Mouse (Mus musculus): ENCODE results near the gene Bcl3. TPM values are rescaled to one million over a fixed set of nuclear protein-coding genes. Genes with fewer than 3 reads are reported as not detected.

Bcl3 gene
- total and polyA plus RNA-seq, 3 experiments: 3.2 to 25.2 (median 15.8) TPM

DNA sequence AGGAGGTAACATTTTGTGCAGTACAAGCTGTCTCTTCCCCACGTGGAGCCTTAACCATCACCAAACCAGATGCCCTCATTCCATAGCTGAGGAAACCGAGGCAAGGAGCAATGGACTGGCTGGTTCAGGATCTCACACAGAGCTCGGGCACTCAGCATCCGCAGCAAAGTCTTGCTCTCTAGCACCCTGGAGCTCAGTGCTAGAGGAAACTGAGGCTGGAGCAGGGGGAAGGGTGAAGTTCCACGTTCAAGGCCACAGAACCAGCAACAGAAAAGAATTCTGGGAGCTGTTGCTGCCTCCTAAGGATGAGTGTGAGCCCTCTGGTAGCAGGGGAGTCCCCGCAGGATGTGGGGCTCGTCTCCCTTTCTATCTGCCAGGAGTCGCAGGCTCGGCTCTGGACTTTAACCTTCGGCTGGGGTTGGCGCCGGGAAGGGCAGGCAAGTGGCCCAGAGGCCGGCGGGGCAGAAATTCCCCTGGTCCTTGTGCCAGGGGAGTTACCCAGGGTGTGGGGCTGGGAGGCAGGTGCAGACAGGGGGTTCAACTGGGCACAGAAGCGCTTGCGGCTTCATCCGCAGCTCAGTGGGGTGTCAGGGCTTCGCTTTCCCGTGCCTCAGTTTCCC lies 20.4 kb upstream of the Bcl3 start:
- no peak for TF ChIP-seq JUND (conservative IDR thresholded peaks at IDR 0.05; ENCODE audit: low read depth, low read length)
- H3K9ac ChIP-seq (ENCODE audit: insufficient read depth, low read depth): no peak overlapping the region
- H3K27me3 ChIP-seq (replicated peaks): no peaks in the 10 kb centered on the region
- no peak overlapping the region for H3K27ac ChIP-seq (ENCODE audit: insufficient read depth, low read depth)
- no peak overlapping the region for H3K4me2 ChIP-seq (ENCODE audit: insufficient read depth, low read depth, poor library complexity, severe bottlenecking)
- no peaks in the 10 kb centered on the region for H3K36me3 ChIP-seq (replicated peaks in 1 of 2; ENCODE audit: control insufficient read depth in 1 of 2, insufficient read depth in 1 of 2, low read length in 1 of 2)
- peaks cover 10 to 52% of the 10 kb centered on the region in 2 experiments for H3K4me1 ChIP-seq (ENCODE audit: control insufficient read depth in 1 of 2, insufficient read depth in 2 of 2)
- no peak for DNase-seq (ENCODE audit: extremely low read depth)
- in situ Hi-C loops (cut with MboI; ENCODE audit: low pct_ligation_motif_present, low pct_unique_long_range_greater_than_20kb, low sequenced_read_pairs): loop anchor here (5.0 kb wide), 1 partner anchor 41 kb away; no protein-coding TSS in a partner anchor
- no peaks in the 10 kb centered on the region for H3K9me3 ChIP-seq (replicated peaks; ENCODE audit: low read length)
- dilution Hi-C loops (cut with MboI; ENCODE audit: extremely low pct_ligation_motif_present, extremely low pct_unique_long_range_greater_than_20kb, low sequenced_read_pairs): no loop called here
- no peak overlapping the region for H3K4me3 ChIP-seq (replicated peaks in 1 of 3; ENCODE audit: low read depth in 2 of 3, low read length in 2 of 3, poor library complexity in 1 of 3)
- no peaks in the 10 kb centered on the region for H3K79me2 ChIP-seq (replicated peaks; ENCODE audit: control insufficient read depth, extremely low read depth, insufficient read depth, poor library complexity, severe bottlenecking)

- Histone ChIP-seq H3K27ac (ENCODE audit: insufficient read depth, low read depth) (no peak overlapping the region), H3K27me3 (replicated peaks) (no peaks in the 10 kb centered on the region), H3K79me2 (replicated peaks; ENCODE audit: control insufficient read depth, extremely low read depth, insufficient read depth, poor library complexity, severe bottlenecking) (no peaks in the 10 kb centered on the region), H3K4me2 (ENCODE audit: insufficient read depth, low read depth, poor library complexity, severe bottlenecking) (no peak overlapping the region), H3K9ac (ENCODE audit: insufficient read depth, low read depth) (no peak overlapping the region), H3K9me3 (replicated peaks; ENCODE audit: low read length) (no peaks in the 10 kb centered on the region), H3K4me3 (replicated peaks in 1 of 3; ENCODE audit: low read depth in 2 of 3, low read length in 2 of 3, poor library complexity in 1 of 3) (no peak overlapping the region), H3K36me3 (replicated peaks in 1 of 2; ENCODE audit: control insufficient read depth in 1 of 2, insufficient read depth in 1 of 2, low read length in 1 of 2) (no peaks in the 10 kb centered on the region), H3K4me1 (ENCODE audit: control insufficient read depth in 1 of 2, insufficient read depth in 2 of 2) (peaks cover 10 to 48% of the 10 kb centered on the region in 2 experiments)
- DNase-seq (ENCODE audit: extremely low read depth): no peak
- TF ChIP-seq ELF1 (IDR thresholded peaks at IDR 0.05; ENCODE audit: low read depth, low read length): no peak
- TF ChIP-seq ZKSCAN1 (IDR thresholded peaks at IDR 0.05; ENCODE audit: borderline replicate concordance, low read depth, low read length): no peak
- TF ChIP-seq UBTF (IDR thresholded peaks at IDR 0.05; ENCODE audit: low read depth, low read length): no peak
- TF ChIP-seq JUND (conservative IDR thresholded peaks at IDR 0.05; ENCODE audit: low read depth, low read length): no peak
- TF ChIP-seq TBP (conservative IDR thresholded peaks at IDR 0.05; ENCODE audit: low read depth, low read length): no peak
- TF ChIP-seq ETS1 (conservative IDR thresholded peaks at IDR 0.05; ENCODE audit: low read depth, low read length): no peak
- no peak for TF ChIP-seq TCF12 (IDR thresholded peaks at IDR 0.05; ENCODE audit: low read depth, low read length)
- TF ChIP-seq USF2 (conservative IDR thresholded peaks at IDR 0.05; ENCODE audit: low read depth, low read length): no peak
- no peak for TF ChIP-seq ZMIZ1 (IDR thresholded peaks at IDR 0.05; ENCODE audit: low read depth, low read length)
- in situ Hi-C loops (cut with MboI; ENCODE audit: low pct_ligation_motif_present, low pct_unique_long_range_greater_than_20kb, low sequenced_read_pairs): loop anchor here (5.0 kb wide), 1 partner anchor 40 kb away; no protein-coding TSS in a partner anchor
- dilution Hi-C loops (cut with MboI; ENCODE audit: extremely low pct_ligation_motif_present, extremely low pct_unique_long_range_greater_than_20kb, low sequenced_read_pairs): no loop called here
Measured at GRCm38 (mm10) chr7:19841686-19842413, 19.3 kb upstream of the Bcl3 start.

- H3K4me3 ChIP-seq (replicated peaks in 1 of 3; ENCODE audit: low read depth in 2 of 3, low read length in 2 of 3, poor library complexity in 1 of 3): no peak overlapping the region
- in situ Hi-C loops (cut with MboI; ENCODE audit: low pct_ligation_motif_present, low pct_unique_long_range_greater_than_20kb, low sequenced_read_pairs) (loop anchor here (5.0 kb wide), 1 partner anchor 39 kb away; no protein-coding TSS in a partner anchor), dilution Hi-C loops (cut with MboI; ENCODE audit: extremely low pct_ligation_motif_present, extremely low pct_unique_long_range_greater_than_20kb, low sequenced_read_pairs) (no loop called here)
- no peaks in the 10 kb centered on the region for H3K36me3 ChIP-seq (replicated peaks in 1 of 2; ENCODE audit: control insufficient read depth in 1 of 2, insufficient read depth in 1 of 2, low read length in 1 of 2)
- no peak overlapping the region for H3K27ac ChIP-seq (ENCODE audit: insufficient read depth, low read depth)
- no peak for DNase-seq (ENCODE audit: extremely low read depth)
- H3K4me2 ChIP-seq (ENCODE audit: insufficient read depth, low read depth, poor library complexity, severe bottlenecking): no peak overlapping the region
- no peaks in the 10 kb centered on the region for H3K9me3 ChIP-seq (replicated peaks; ENCODE audit: low read length)
- no peaks in the 10 kb centered on the region for H3K27me3 ChIP-seq (replicated peaks)
- no peak overlapping the region for H3K9ac ChIP-seq (ENCODE audit: insufficient read depth, low read depth)
- H3K4me1 ChIP-seq (ENCODE audit: control insufficient read depth in 1 of 2, insufficient read depth in 2 of 2): peaks cover 10 to 46% of the 10 kb centered on the region in 2 experiments
- TF ChIP-seq USF1 (IDR thresholded peaks at IDR 0.05; ENCODE audit: low read depth, low read length) (no peak), RCOR1 (conservative IDR thresholded peaks at IDR 0.05; ENCODE audit: low read depth, low read length) (no peak), HCFC1 (IDR thresholded peaks at IDR 0.05; ENCODE audit: low read depth, low read length) (no peak), UBTF (IDR thresholded peaks at IDR 0.05; ENCODE audit: low read depth, low read length) (no peak), SMC3 (IDR thresholded peaks at IDR 0.05; ENCODE audit: low read depth, low read length) (no peak), ZNF384 (IDR thresholded peaks at IDR 0.05; ENCODE audit: low read depth, low read length) (no peak), NELFE (IDR thresholded peaks at IDR 0.05; ENCODE audit: low read depth, low read length) (no peak), CTCF (conservative IDR thresholded peaks at IDR 0.05 in 1 of 2, IDR thresholded peaks at IDR 0.05 in 1 of 2; ENCODE audit: low read depth in 2 of 2, low read length in 2 of 2) (no peak), USF2 (conservative IDR thresholded peaks at IDR 0.05; ENCODE audit: low read depth, low read length) (no peak), JUN (IDR thresholded peaks at IDR 0.05; ENCODE audit: insufficient read depth, low read depth, low read length) (no peak), POLR2A (IDR thresholded peaks at IDR 0.05; ENCODE audit: low read depth, low read length) (no peak), ZMIZ1 (IDR thresholded peaks at IDR 0.05; ENCODE audit: low read depth, low read length) (no peak), MAX (IDR thresholded peaks at IDR 0.05; ENCODE audit: low read length) (no peak), RAD21 (IDR thresholded peaks at IDR 0.05; ENCODE audit: low read depth, low read length) (no peak), ZC3H11A (IDR thresholded peaks at IDR 0.05; ENCODE audit: low read depth, low read length) (no peak), TBP (conservative IDR thresholded peaks at IDR 0.05; ENCODE audit: low read depth, low read length) (no peak), ELF1 (IDR thresholded peaks at IDR 0.05; ENCODE audit: low read depth, low read length) (no peak), KAT2A (IDR thresholded peaks at IDR 0.05; ENCODE audit: insufficient replicate concordance, low read length) (no peak), PAX5 (IDR thresholded peaks at IDR 0.05; ENCODE audit: low read length) (no peak)
- no peaks in the 10 kb centered on the region for H3K79me2 ChIP-seq (replicated peaks; ENCODE audit: control insufficient read depth, extremely low read depth, insufficient read depth, poor library complexity, severe bottlenecking)
Measured at GRCm38 (mm10) chr7:19840936-19841335, 18.4 kb upstream of the Bcl3 start.

All from CH12.LX (cell line).